Mouse (Mus musculus) urinary bladder, postnatal 4 days (tissue): ENCODE data around the gene Pde8b.
"Not testable (repeated sequence)": the region's sequence is repeated elsewhere in the genome, so short reads cannot be mapped to it uniquely, and the experiment has no call there.

ENCODE experiments used
- DNase-seq, 2 experiments: peaks; one replicate each; pipeline ENCODE4 v3.0.0; 2021 to 2022; ENCODE audit warnings: low spot score in 2 of 2

Gene Pde8b

DNA sequence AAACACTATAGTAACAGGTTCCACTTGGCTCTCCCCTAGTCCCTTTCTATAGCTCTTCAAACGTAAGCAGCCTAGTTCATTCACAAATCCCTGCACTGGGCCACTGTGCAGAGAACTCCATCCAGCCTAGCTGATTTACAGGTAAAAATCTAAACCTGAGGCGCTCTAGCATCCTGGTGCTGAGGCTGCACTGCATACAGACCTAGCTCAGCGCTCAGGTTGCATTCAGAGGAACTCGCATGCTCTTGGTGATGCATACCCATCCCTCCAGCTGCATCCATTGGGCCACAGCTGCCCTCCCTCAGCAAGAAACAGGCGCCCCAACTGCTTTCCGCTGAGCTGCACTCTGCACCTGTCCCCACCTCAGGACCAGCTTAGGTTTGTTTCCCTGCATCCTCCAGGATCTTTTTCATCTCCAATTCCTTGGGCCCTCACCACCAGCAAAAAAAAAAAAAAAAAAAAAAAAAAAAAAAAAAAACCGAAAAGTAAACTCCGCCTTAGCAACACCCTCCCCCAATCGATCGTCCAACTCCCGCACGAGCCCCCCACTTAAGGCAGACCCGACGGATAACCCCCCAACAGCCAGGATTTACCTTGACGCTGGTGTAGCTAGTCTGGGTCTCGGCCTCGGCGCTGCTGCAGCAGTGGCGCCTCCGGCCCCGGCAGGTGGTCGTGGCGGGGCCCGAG lies 28.1 kb downstream of the Pde8b start:
- no peak for DNase-seq

DNA sequence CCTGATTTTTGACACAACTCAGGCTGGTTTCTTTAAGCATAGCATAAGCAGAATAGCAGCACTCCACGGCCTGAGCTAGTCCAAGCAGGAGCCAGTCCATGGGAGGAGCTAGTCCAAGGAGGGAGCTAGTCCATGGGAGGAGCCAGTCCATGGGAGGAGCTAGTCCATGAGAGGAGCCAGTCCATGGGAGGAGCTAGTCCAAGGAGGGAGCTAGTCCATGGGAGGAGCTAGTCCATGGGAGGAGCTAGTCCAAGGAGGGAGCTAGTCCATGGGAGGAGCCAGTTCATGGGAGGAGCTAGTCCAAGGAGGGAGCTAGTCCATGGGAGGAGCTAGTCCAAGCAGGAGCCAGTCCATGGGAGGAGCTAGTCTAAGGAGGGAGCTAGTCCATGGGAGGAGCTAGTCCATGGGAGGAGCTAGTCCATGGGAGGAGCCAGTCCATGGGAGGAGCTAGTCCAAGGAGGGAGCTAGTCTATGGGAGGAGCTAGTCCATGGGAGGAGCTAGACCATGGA lies 34.4 kb downstream of the Pde8b start:
- DNase-seq = not testable (repeated sequence)

DNA sequence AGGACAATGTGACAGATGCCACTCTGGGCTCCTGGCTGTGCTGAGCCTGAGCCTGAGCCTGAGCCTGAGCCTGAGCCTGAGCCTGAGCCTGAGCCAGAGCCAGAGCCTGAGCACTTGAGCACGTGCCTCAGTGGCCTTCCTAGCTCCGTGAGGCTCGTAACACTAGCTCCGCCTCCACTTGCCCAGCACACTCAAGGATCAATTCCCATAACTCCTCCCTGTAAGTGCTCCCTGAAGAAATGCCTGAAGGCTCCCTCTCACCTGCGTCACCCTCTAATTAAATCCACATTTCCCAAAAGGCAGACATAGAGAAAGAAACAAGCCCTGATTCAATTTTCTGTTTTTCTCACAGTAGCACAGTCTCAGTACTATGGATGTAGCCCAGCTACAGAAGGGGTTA lies 37.8 kb downstream of the Pde8b start:
- DNase-seq = no peak

DNA sequence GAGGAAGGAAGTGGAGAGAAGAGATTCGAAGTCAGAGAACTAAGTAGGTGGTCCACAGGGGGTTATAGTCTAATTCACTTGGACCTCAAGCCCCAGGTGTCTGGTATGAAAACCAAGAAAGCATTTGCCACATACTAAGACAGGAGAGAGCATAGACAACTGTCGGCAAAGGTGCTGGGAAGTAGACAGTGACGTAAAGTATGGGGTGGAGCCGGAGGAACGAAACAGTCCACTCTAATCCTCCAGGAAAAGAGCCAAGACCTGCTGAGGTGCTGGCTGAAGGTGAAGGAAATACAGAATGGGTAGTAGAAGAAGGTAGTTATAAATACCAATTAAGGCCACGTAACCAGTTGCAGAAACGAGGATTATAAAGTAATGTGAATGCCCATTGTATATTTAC lies 42.8 kb downstream of the Pde8b start:
- DNase-seq = not testable (repeated sequence)

DNA sequence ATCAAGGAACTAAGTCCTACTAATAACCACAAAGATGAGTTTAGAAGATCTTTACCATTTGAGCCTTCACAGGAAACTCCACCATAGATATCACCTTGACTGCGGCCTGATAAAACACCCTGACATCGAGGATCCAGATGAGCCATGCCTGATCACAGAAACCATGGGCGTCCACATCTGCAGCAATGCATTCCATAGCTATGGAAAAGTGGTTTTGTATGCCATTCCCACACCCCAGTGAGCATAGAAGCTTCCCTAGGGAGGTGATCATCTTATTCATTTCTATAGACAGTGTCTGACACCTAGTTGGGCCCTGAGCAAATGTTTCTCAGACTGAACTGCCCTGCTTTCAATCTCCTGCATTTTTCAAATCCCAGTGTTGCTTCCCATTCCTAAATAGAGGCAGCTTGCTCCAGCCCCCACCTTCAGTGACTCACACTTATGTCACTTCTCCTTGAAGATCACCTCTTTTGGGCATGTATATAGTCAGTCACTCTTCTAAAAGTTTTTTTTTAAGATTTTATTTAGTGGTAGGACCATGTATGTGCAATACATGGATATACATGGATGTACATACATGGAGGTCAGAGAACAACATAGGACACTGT lies 47.9 kb downstream of the Pde8b start:
- no peak for DNase-seq

DNA sequence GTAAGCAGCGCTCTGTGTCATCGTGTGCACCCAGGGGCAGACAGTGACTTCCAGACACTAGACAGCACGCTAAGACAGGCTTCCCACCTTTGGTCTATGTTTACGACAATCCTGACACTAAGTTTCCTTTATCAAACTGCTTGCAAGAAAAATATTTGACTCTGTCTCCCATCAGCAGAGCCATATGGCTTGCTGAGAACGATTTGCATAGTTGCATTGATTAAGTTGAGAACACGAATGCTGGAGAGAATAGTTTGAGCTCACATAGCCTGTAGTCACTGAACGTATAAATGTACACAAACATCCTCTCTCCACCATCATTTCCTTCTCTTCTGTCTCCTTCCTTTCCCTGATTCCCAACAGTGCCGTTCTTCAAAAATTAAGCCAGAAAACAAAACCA lies 49.3 kb downstream of the Pde8b start:
- no peak for DNase-seq

DNA sequence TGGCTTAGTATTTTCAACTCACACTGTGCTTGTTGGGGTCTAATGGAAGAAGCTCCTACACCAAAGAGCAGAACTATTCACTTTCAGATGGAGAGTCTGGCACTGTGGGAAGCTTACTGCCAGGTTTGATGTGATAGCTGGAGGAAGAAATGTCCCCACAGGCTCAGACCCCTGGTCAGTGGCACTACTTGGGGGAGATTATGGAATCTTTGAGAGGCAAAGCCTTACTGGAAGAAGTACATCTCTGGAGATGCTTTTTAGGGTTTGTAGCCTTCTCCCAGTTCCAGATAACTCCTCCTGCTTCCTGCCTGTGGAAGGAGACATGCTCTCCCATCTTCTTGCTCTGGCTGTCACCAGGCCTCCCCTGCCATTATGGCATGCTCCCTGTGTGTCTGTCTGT lies 50.1 kb downstream of the Pde8b start:
- DNase-seq = no peak

DNA sequence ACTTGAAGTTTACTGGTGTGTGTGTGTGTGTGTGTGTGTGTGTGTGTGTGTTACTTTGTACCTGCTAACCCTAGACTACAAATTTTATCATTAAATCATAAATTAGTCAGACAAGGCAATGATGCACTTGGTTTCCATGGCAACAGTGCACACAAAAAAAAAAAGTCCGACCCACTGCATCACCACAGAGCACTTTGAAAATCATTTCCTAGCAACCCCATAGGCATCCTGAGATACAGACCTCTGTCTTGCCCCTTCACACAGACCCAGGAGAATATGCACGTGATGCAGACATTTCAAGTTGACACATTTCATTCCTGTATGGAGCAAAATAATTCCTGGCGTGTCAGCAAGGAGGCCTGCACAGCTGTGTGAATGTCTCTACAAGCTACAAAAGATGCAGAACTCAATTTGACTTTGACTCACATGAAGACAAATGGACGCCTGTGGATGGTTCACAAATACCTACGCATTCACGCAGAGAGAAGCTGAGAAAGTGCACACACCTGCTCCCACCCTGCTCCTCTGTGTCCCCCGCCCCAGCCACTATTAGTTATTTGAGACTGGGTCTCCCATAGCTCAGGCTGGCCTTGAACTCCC lies 53.9 kb downstream of the Pde8b start:
- no peak for DNase-seq

DNA sequence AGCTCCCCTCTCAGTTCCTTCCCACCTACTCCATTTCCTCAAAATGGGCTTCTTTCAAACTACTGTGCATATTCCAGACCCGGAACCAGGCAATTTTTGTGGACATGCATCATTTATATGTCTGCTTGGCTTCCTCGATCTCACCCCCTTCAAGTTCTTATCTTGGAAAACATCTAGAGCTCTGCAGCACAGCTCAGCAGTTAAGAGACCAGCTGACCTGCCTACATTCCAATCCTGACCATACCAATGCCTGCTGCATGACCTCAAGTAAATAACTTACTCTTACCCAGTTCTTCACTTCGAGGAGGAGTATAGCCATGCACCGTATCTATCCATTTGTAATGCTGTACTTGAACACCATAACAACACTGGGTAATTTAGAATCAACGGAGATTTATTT lies 58.2 kb downstream of the Pde8b start:
- DNase-seq = no peak

DNA sequence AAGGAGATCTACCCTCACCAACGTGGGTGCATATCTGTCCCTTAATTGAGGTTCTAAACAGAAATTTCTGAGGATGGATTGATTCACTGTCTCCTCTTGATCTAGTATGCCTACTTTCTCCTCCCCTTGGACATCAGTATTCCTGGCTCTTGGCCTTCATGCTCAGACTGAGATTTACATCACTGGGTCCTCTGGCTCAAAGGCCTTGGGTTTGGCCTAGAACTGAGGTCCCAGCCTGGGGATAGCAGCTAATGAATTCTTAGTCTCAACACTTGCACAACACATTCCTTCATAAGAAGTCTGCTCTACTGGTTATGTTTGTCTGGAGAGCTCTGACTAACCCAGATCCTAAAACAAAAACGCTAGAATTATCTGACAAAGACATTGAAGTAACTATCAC lies 61.0 kb downstream of the Pde8b start:
- DNase-seq = no peak

DNA sequence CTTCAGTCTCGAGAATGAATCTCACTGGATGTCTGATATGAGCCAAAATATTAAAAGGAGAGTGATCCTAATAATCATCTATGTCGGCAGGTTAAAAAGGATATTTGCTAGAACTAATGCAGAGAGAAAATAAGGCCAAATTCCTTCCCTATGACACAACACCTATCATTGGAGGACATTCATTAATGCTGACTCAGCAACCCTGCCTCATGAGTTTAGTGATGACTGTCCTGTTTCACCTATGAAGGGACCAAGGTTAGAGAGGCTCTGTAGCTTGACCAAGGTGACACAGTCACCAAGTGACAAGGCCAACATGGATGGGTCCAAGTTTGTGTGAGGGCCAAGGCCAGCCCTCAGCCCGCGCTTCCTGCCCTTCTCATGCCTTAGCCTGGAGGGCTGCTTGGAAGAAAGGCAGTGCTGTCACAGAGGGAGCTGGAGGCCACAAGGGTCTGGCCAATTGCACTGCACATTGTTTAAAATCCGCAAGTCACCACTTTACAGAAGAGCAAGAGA lies 62.9 kb downstream of the Pde8b start:
- no peak for DNase-seq

DNA sequence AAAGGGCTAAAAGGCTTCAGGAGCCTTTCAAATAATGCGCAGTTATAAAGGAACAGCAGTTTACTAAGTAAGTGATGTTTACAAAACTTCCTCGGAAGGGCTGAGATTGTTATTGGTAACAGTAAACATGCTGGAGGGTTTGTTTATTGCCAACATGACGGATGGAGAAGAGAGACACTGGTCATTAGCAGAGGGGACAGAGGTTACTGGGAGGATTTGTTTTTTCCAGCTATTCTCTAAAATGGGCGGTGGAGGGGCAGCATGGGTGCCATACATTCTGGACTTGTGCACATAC lies 63.4 kb downstream of the Pde8b start:
- no peak for DNase-seq

DNA sequence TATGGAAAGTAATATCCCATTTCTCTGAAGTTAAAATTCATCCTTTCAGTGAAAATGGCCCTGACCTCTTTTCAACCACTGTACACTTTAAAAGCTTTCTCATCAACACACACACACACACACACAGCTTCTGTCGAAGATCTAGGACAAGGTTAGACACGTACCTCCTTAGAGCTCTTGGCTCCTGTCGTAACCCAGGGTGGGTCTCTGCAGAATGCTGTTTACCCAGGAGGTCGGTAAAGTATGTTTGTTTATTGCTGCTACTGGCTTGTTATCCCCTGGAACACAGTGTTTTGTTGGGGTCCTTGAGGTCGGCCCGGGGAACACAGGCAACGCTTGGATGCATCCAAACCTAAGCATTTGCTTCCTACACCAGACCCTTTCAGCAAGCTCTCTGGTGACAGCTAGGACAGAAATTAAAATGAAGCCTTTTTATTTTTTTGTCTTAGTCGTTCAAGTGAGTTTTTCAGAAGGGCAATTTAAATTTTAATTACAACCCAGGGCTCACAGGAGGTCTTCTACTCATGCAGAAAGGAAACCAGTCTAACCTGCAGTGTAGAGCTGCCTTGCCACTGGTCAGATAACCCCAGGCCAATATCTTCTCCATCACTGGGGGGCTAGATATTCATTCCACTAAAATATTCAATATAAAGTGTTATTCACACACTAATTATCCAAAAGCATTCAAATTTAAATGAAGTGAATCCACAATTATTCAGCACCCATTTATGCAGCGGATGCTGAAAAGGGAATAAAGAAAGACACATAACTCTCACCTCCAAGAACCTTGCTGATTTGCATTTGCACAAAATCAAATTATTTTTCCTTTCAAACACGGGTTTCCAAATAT lies 64.0 kb downstream of the Pde8b start:
- DNase-seq = no peak

DNA sequence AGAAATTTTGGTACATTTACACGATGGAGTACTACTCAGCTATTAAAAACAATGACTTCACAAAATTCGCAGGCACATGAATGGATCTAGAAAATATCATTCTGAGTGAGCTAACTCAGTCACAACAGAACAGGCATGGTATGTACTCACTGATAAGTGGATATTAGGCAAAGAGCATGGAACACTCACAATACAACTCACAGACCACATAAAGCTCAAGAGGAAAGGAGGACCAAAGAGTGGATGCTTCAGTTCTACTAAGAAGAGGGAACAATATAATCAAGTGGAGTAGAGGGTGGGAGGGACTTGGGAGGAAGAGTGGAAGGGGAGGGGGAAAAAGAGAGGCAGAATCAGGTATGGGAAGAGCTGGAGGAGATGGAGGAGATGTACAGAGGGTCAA lies 66.5 kb downstream of the Pde8b start:
- no peak for DNase-seq

DNA sequence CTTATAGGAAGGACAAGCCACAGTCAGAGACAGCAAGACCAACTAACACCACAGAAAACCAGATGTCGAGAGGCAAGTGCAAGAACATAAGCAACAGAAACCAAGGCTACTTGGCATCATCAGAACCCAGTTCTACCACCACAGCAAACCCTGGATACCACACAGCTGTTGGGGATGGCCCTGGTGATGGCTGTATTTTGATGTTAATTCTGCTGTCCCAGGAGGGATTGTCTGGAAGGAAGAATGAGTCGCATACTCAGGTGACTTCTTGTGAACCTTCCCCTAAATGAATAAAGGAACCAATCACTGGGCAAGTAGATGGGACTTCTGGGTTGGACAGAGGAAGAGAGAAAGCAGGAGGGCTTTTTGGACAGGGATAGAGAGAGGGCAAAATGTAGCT lies 69.9 kb downstream of the Pde8b start:
- DNase-seq = no peak

DNA sequence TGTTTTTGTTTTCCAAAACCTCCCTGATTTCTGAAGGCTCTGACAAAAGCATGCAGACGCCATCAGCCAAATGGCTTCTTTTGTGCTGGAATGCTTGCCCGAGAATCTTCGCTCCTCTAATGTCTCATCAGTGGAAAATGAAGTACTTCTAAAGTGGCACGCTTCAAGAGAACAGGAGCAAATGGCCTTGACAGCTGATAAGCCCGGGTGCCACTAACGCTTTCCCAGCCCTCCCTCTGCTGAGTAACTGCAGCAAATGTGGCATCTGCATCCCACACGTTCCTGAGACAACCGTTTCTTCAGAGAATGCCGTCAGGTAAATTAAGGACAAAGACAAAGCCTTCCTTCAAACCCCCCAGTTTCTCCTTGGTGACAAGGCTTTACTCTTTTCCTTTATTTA lies 72.8 kb downstream of the Pde8b start:
- DNase-seq = no peak

DNA sequence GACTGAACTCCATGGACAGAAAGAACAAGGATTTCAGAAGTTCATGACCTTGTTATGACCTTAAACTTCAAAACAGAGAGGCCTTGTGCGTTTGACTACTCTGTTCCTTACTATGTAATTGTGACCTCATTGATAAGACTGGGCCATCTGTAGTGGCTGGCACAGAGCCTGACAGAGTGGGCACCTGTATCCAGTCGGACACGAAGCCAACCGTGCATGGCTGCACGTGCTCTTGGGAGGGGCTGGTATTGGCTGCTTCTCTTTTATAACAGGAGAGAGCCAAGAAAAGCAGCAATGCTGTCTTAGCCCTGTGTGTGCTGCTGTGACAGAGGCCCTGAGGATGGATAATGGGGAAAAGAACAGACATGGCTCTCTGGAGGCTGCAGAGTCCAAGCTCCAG lies 73.7 kb downstream of the Pde8b start:
- DNase-seq = no peak

DNA sequence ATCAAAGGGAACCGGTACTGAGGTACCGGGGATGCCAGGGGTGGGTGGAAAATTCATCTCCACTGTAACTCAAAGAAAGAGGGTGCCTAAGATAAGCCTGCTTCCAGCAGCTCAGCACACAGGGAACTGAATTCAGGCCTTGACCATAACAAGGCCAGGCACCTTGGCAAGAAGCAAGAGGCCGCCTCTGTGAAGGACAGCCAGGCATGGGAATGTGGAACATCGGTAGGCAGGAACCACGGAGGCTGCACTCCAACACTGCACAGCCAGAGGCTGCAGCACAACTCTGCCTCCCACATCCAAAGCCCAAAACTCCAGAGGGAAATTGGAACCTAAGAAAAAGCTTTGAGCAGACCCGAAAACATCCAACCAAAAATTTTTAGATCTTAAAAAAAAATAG lies 75.9 kb downstream of the Pde8b start:
- no peak for DNase-seq

DNA sequence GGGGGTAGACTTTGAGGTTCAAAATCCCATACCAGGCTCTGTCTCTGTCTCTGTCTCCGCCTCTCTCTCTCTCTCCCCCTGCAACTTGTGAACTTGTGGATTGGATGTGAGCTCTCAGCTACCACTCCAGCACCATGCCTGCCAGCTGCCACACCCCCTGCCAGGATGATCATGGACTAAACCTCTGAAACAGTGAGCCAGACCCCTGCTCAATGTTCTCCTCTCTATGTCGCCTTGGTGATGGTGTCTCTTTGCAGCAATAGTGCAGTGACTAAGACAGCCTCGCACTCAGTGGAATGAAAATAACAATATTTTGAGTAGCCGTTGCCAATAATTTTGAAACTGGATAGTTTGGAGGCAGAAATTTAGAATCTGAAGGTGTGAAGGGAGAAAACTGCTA lies 77.8 kb downstream of the Pde8b start:
- DNase-seq = no peak

DNA sequence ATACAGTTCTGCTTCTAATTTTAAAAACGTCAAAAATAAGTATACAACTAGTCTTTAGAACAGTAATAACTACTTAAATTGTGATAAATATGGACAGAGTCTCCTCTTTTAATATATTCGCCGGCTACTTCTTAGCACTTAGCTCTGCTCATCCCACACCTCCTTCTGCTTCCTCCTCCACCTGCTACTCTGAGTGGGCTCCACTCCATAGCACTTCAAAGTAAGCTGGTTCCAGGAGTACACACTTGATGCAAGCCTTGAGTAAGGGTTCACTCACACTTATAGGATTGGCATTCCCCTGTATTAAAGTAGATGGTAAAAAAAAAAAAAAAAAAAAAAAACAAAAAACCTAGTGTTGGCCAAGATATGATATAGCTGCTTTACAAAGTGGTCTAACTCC lies 89.9 kb downstream of the Pde8b start:
- DNase-seq = no peak

DNA sequence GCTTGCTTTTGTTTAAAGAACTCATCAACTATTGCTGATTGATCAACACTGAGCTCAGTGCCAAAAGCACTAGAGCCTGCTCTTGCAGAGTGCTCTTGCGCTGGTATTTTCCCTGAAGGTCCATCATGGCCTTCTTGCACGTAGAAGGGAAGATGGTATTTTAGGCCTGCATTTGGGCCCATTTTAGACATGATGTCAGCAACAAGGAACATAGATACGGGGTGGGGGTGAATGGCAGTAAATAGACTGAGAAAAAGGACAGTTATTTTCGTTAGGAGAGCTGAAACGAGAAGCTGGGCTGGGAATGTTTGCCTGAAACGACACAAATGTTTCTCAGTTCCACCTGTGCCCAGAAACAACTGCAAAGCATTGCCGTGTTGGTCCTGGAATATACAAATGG lies 91.2 kb downstream of the Pde8b start:
- DNase-seq = no peak

DNA sequence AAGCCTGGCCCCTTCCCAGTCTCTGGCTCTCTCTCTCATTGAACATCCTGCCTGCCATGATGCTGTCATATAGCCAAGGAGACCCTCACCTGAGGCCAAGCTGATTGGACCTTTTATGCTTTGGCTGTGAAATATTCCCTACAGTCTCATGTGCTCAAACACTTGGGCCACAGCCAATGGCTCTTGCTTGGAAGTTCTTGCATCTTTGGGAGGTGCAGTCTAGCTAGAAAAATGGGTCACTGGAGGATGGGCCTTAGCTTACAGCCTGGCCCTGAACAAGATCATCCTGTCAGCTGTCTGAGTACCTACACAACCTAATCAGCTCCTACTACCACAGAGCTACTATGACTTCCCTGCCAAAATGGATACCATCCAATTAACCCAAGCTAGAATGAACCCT lies 105.4 kb downstream of the Pde8b start:
- DNase-seq = no peak
